Mouse (Mus musculus) stomach, embryonic 14.5 days (tissue): ENCODE measurements around the gene Ccdc191. TPM values are rescaled to one million over a fixed set of nuclear protein-coding genes. Genes with fewer than 3 reads are reported as not detected.

Experiments used
- ATAC-seq: fragments of 200-750 bp; cut with Nextera tagmentation; 2 replicates; pipeline ENCODE4 v1.8.0; 2017; ENCODE audit warnings: low read depth, moderate TSS enrichment; ENCODE audit not compliant: insufficient number of reproducible peaks, insufficient read depth, low FRiP score
- H3K27ac ChIP-seq: fragments of 300-500 bp; sonication (generic); 2 replicates; pipeline ENCODE4 v1.5.1; 2014; ENCODE audit warnings: mild to moderate bottlenecking, low read length, moderate library complexity, mixed read lengths
- H3K27me3 ChIP-seq: fragments of 300-500 bp; sonication (generic); 2 replicates; pipeline ENCODE4 v1.6.1; 2014; ENCODE audit warnings: low read length, control low read depth, mixed read lengths; ENCODE audit not compliant: control insufficient read depth, insufficient read depth
- H3K36me3 ChIP-seq: fragments of 300-500 bp; sonication (generic); 2 replicates; pipeline ENCODE4 v1.6.1; 2014; ENCODE audit warnings: mild to moderate bottlenecking, control low read depth, low read length, moderate library complexity, mixed read lengths; ENCODE audit not compliant: control insufficient read depth, insufficient read depth
- H3K4me1 ChIP-seq: fragments of 300-500 bp; sonication (generic); 2 replicates; pipeline ENCODE4 v1.6.1; 2014; ENCODE audit warnings: low read length, control low read depth, mixed read lengths; ENCODE audit not compliant: control insufficient read depth, insufficient read depth
- H3K4me2 ChIP-seq: fragments of 300-500 bp; sonication (generic); replicated peaks from 2 replicates; pipeline ENCODE4 v1.6.1; 2014; ENCODE audit warnings: low read depth, low read length, control low read depth
- H3K4me3 ChIP-seq: fragments of 300-500 bp; sonication (generic); 2 replicates; pipeline ENCODE4 v1.5.1; 2014; ENCODE audit warnings: low read depth, low read length, control low read depth
- H3K9ac ChIP-seq: fragments of 300-500 bp; sonication (generic); replicated peaks from 2 replicates; pipeline ENCODE4 v1.6.1; 2014; ENCODE audit warnings: low read depth, mild to moderate bottlenecking, control low read depth, low read length, moderate library complexity, mixed read lengths
- H3K9me3 ChIP-seq: fragments of 300-500 bp; sonication (generic); 2 replicates; pipeline ENCODE4 v1.6.1; 2016; ENCODE audit warnings: low read depth, low read length, control low read depth; ENCODE audit not compliant: control insufficient read depth
- WGBS: fragments of 180-500 bp; shearing (Covaris S2); extraction: QIAGEN DNeasy Blood & Tissue Kit; methylation state at CpG from one replicate; pipeline ENCODE4 v1.1.7; 2014; 5-methylcytosine and 5-hydroxymethylcytosine counted together
- polyA plus RNA-seq: library from polyadenylated mRNA; unstranded; fragments of >200 nt; fragmentation: Nextera tagmentation; extraction: Ambion mirVana; gene quantifications from 2 replicates; pipeline ENCODE4 v1.2.1, GENCODE M21; 2014

Gene Ccdc191
- polyA plus RNA-seq, 1 experiment from 2014 or later = 8.9 TPM

- H3K36me3 ChIP-seq = no peaks in the 10 kb centered on the region
- WGBS = 87% methylated on average over 22 of the region's 22 CpGs
- no peak overlapping the region for H3K4me3 ChIP-seq
- no peaks in the 10 kb centered on the region for H3K4me1 ChIP-seq
- no peak overlapping the region for H3K9ac ChIP-seq
- H3K27me3 ChIP-seq = no peaks in the 10 kb centered on the region; the same call in 1 of the 2 replicates
- no peak overlapping the region for H3K4me2 ChIP-seq
- no peaks in the 10 kb centered on the region for H3K9me3 ChIP-seq
- H3K27ac ChIP-seq = no peak overlapping the region
- ATAC-seq = no peak
These were observed 84.1 kb downstream of the Ccdc191 start for GRCm38 (mm10) chr16:43973606-43974220.

- Histone ChIP-seq H3K27ac (no peak overlapping the region), H3K9ac (peak overlapping the region; percentile 45; the same call in 1 of the 2 replicates), H3K9me3 (no peaks in the 10 kb centered on the region), H3K4me1 (no peaks in the 10 kb centered on the region), H3K4me2 (peak overlapping the region; percentile 100), H3K4me3 (peak overlapping the region; percentile 66), H3K36me3 (no peaks in the 10 kb centered on the region), H3K27me3 (no peaks in the 10 kb centered on the region)
- WGBS = 17% methylated on average over 7 of the region's 7 CpGs
- no peak for ATAC-seq
These were observed 89.4 kb downstream of the Ccdc191 start for GRCm38 (mm10) chr16:43979010-43979327.

- no peaks in the 10 kb centered on the region for H3K36me3 ChIP-seq
- ATAC-seq = peak; percentile 83
- peak within 1 kb of the TSS; percentile 100 for H3K4me2 ChIP-seq
- peak within 1 kb of the TSS; percentile 66 for H3K4me3 ChIP-seq
- no peaks in the 10 kb centered on the region for H3K9me3 ChIP-seq
- H3K27me3 ChIP-seq = no peaks in the 10 kb centered on the region
- whole genome bisulfite sequencing = under 1% methylated on average over 71 of the region's 103 CpGs
- no peaks in the 10 kb centered on the region for H3K4me1 ChIP-seq
- H3K27ac ChIP-seq = no peak within 1 kb of the TSS
- H3K9ac ChIP-seq = peak within 1 kb of the TSS; percentile 45; the same call in 1 of the 2 replicates
These were observed 89.9 kb downstream of the Ccdc191 start, which contains the start of gene Zdhhc23 for GRCm38 (mm10) chr16:43979328-43980109. Gene Zdhhc23, minus strand, starts transcription at chr16:43979791.

GRCm38 (mm10) chr16:43980110-43980609 is 90.6 kb downstream of the Ccdc191 start:
- H3K36me3 ChIP-seq = no peaks in the 10 kb centered on the region
- H3K9ac ChIP-seq = peak overlapping the region; percentile 45; the same call in 1 of the 2 replicates
- H3K4me3 ChIP-seq = peak overlapping the region; percentile 66
- no peak overlapping the region for H3K27ac ChIP-seq
- ATAC-seq = no peak
- H3K4me1 ChIP-seq = no peaks in the 10 kb centered on the region
- H3K4me2 ChIP-seq = peak overlapping the region; percentile 100
- H3K9me3 ChIP-seq = no peaks in the 10 kb centered on the region
- WGBS = 19% methylated on average over 9 of the region's 9 CpGs
- H3K27me3 ChIP-seq = no peaks in the 10 kb centered on the region

- 92% methylated on average over 4 of the region's 4 CpGs for WGBS
- ATAC-seq = no peak
- H3K27me3 ChIP-seq = no peaks in the 10 kb centered on the region
- no peak overlapping the region for H3K27ac ChIP-seq
- H3K36me3 ChIP-seq = no peaks in the 10 kb centered on the region; the same call in 1 of the 2 replicates
- H3K4me2 ChIP-seq = no peak overlapping the region
- no peak overlapping the region for H3K9ac ChIP-seq
- no peaks in the 10 kb centered on the region for H3K9me3 ChIP-seq
- no peaks in the 10 kb centered on the region for H3K4me1 ChIP-seq
- no peak overlapping the region for H3K4me3 ChIP-seq
These were observed 96.7 kb downstream of the Ccdc191 start for GRCm38 (mm10) chr16:43986299-43986698.

GRCm38 (mm10) chr16:43994623-43995022 is 105.0 kb downstream of the Ccdc191 start:
- WGBS = 81% methylated on average over 3 of the region's 3 CpGs
- no peak overlapping the region for H3K4me2 ChIP-seq
- no peak for ATAC-seq
- no peaks in the 10 kb centered on the region for H3K36me3 ChIP-seq
- H3K27ac ChIP-seq = no peak overlapping the region
- no peak overlapping the region for H3K9ac ChIP-seq
- no peaks in the 10 kb centered on the region for H3K9me3 ChIP-seq
- no peaks in the 10 kb centered on the region for H3K27me3 ChIP-seq
- no peaks in the 10 kb centered on the region for H3K4me1 ChIP-seq
- no peak overlapping the region for H3K4me3 ChIP-seq

GRCm38 (mm10) chr16:43999111-43999510 is 109.5 kb downstream of the Ccdc191 start:
- WGBS = 79% methylated on average over 8 of the region's 8 CpGs
- H3K4me3 ChIP-seq = no peak overlapping the region
- no peak for ATAC-seq

GRCm38 (mm10) chr16:43999541-43999940 is 109.9 kb downstream of the Ccdc191 start:
- no peaks in the 10 kb centered on the region for H3K4me1 ChIP-seq
- no peak overlapping the region for H3K9ac ChIP-seq
- no peak overlapping the region for H3K4me3 ChIP-seq
- no peak overlapping the region for H3K4me2 ChIP-seq
- WGBS = 90% methylated on average over 5 of the region's 5 CpGs
- H3K27me3 ChIP-seq = no peaks in the 10 kb centered on the region
- ATAC-seq = no peak
- no peaks in the 10 kb centered on the region for H3K9me3 ChIP-seq
- no peak overlapping the region for H3K27ac ChIP-seq
- H3K36me3 ChIP-seq = no peaks in the 10 kb centered on the region

More at GRCm38 (mm10) chr16:43999111-43999510, 109.5 kb downstream of the Ccdc191 start:
- no peaks in the 10 kb centered on the region for H3K36me3 ChIP-seq
- H3K4me1 ChIP-seq = no peaks in the 10 kb centered on the region
- H3K9me3 ChIP-seq = no peaks in the 10 kb centered on the region
- H3K27ac ChIP-seq = no peak overlapping the region
- no peak overlapping the region for H3K9ac ChIP-seq
- H3K4me2 ChIP-seq = no peak overlapping the region
- H3K27me3 ChIP-seq = no peaks in the 10 kb centered on the region
